Mouse (Mus musculus) mouse trophoblast stem cell (cell line): ENCODE measurements around the gene Tmod1.

Experiments used
- in situ Hi-C, 2 experiments: fragments of 300-500 bp; cut with MseI, MboI; formaldehyde crosslinking; loops; 2 replicates in 1 of 2; 3 replicates in 1 of 2; pipeline ENCODE4 v1.15.1; 2025

The Tmod1 gene

GRCm38 (mm10) chr4:46038892-46039751 is at the start of gene Tmod1:
Gene Tmod1, plus strand, starts transcription at chr4:46038935.
- in situ Hi-C loops, result no loop called here

- in situ Hi-C loops, result no loop called here
Measured at GRCm38 (mm10) chr4:45990427-45991135, 48.2 kb upstream of the Tmod1 start.

GRCm38 (mm10) chr4:45998536-45998935 is 40.2 kb upstream of the Tmod1 start:
- in situ Hi-C loops, result no loop called here

GRCm38 (mm10) chr4:46008142-46008793 is 30.5 kb upstream of the Tmod1 start:
- in situ Hi-C loops, result no loop called here

- in situ Hi-C loops, result no loop called here
Measured at GRCm38 (mm10) chr4:46011698-46012097, 27.0 kb upstream of the Tmod1 start.

GRCm38 (mm10) chr4:46015605-46016004 is 23.1 kb upstream of the Tmod1 start:
- in situ Hi-C loops, result no loop called here

GRCm38 (mm10) chr4:46023021-46023481 is 15.7 kb upstream of the Tmod1 start:
- in situ Hi-C loops, result no loop called here

- in situ Hi-C loops, result loop anchor here in 1 of 2 experiments (5.0 kb wide), 1 partner anchor 44 kb away; no protein-coding TSS in a partner anchor
Measured at GRCm38 (mm10) chr4:46025893-46026292, 12.8 kb upstream of the Tmod1 start.

- in situ Hi-C loops, result loop anchor here in 1 of 2 experiments (5.0 kb wide), 1 partner anchor 46 kb away; no protein-coding TSS in a partner anchor
Measured at GRCm38 (mm10) chr4:46028224-46028623, 10.5 kb upstream of the Tmod1 start.

- in situ Hi-C loops, result loop anchor here in 1 of 2 experiments (5.0 kb wide), 1 partner anchor 46 kb away; no protein-coding TSS in a partner anchor
Measured at GRCm38 (mm10) chr4:46028781-46029180, 10.0 kb upstream of the Tmod1 start.

GRCm38 (mm10) chr4:46029552-46029951 is 9.2 kb upstream of the Tmod1 start:
- in situ Hi-C loops, result loop anchor here in 1 of 2 experiments (5.0 kb wide), 1 partner anchor 47 kb away; no protein-coding TSS in a partner anchor

GRCm38 (mm10) chr4:46032448-46032847 is 6.3 kb upstream of the Tmod1 start:
- in situ Hi-C loops, result no loop called here

- in situ Hi-C loops, result no loop called here
Measured at GRCm38 (mm10) chr4:46033197-46033596, 5.5 kb upstream of the Tmod1 start.

- in situ Hi-C loops, result no loop called here
Measured at GRCm38 (mm10) chr4:46038591-46038891, 194 bp upstream of the Tmod1 start.

GRCm38 (mm10) chr4:46039899-46040298 is 1.2 kb downstream of the Tmod1 start:
- in situ Hi-C loops, result no loop called here

- in situ Hi-C loops, result no loop called here
Measured at GRCm38 (mm10) chr4:46040594-46041192, 2.0 kb downstream of the Tmod1 start.

GRCm38 (mm10) chr4:46041761-46042504 is 3.2 kb downstream of the Tmod1 start:
- in situ Hi-C loops, result no loop called here

- in situ Hi-C loops, result no loop called here
Measured at GRCm38 (mm10) chr4:46042505-46042850, 3.7 kb downstream of the Tmod1 start.

- in situ Hi-C loops, result no loop called here
Measured at GRCm38 (mm10) chr4:46043361-46043760, 4.6 kb downstream of the Tmod1 start.

GRCm38 (mm10) chr4:46047971-46048370 is 9.2 kb downstream of the Tmod1 start:
- in situ Hi-C loops, result no loop called here

GRCm38 (mm10) chr4:46048418-46048817 is 9.7 kb downstream of the Tmod1 start:
- in situ Hi-C loops, result no loop called here
